Mouse (Mus musculus) bone marrow macrophage, adult 2 months (primary cell): ENCODE data around the gene Nox3.

Experiments used
- CTCF ChIP-seq: IDR thresholded peaks from 2 replicates; pipeline ENCODE4 v1.5.1; 2012; ENCODE audit warnings: low read depth, mild to moderate bottlenecking, low read length, moderate library complexity
- POLR2A ChIP-seq: IDR thresholded peaks from 2 replicates; pipeline ENCODE4 v1.6.1; 2012; ENCODE audit warnings: mild to moderate bottlenecking, low read depth, low read length, borderline replicate concordance

- TF ChIP-seq CTCF, result no peak
- TF ChIP-seq POLR2A, result no peak
Observed at GRCm38 (mm10) chr17:3669226-3669625, 26.8 kb downstream of the Nox3 start.
